Mouse (Mus musculus) limb, embryonic 15.5 days (tissue): Measurements from ENCODE around the gene Sbsn. TPM values are rescaled to one million over a fixed set of nuclear protein-coding genes. Genes with fewer than 3 reads are reported as not detected.

Source experiments
- ATAC-seq: fragments of 200-750 bp; cut with Nextera tagmentation; 2 replicates; pipeline ENCODE4 v1.8.0; 2017; ENCODE audit warnings: low read depth, moderate TSS enrichment; ENCODE audit not compliant: insufficient number of reproducible peaks, low FRiP score, low TSS enrichment
- H3K27ac ChIP-seq: fragments of 300-500 bp; sonication (generic); 2 replicates; pipeline ENCODE4 v1.5.1; 2015; ENCODE audit warnings: moderate library complexity, mild to moderate bottlenecking, inconsistent platforms
- H3K27me3 ChIP-seq: fragments of 300-500 bp; sonication (generic); 2 replicates; pipeline ENCODE4 v1.6.1; 2015; ENCODE audit warnings: inconsistent platforms
- H3K36me3 ChIP-seq: fragments of 300-500 bp; sonication (generic); 2 replicates; pipeline ENCODE4 v1.6.1; 2015; ENCODE audit warnings: inconsistent platforms
- H3K4me1 ChIP-seq: fragments of 300-500 bp; sonication (generic); 2 replicates; pipeline ENCODE4 v1.6.1; 2015; ENCODE audit warnings: inconsistent platforms
- H3K4me2 ChIP-seq: fragments of 300-500 bp; sonication (generic); 2 replicates; pipeline ENCODE4 v1.6.1; 2015; ENCODE audit warnings: mild to moderate bottlenecking, inconsistent platforms
- H3K4me3 ChIP-seq: fragments of 300-500 bp; sonication (generic); 2 replicates; pipeline ENCODE4 v1.5.1; 2015; ENCODE audit warnings: mild to moderate bottlenecking, inconsistent platforms
- H3K9ac ChIP-seq: fragments of 300-500 bp; sonication (generic); 2 replicates; pipeline ENCODE4 v1.6.1; 2015; ENCODE audit warnings: inconsistent platforms
- H3K9me3 ChIP-seq: fragments of 300-500 bp; sonication (generic); 2 replicates; pipeline ENCODE4 v1.6.1; 2016; ENCODE audit warnings: inconsistent platforms
- WGBS: fragments of 180-500 bp; shearing (Covaris S2); methylation state at CpG from one replicate; pipeline ENCODE4 v1.1.7; 2015; 5-methylcytosine and 5-hydroxymethylcytosine counted together
- polyA plus RNA-seq: library from polyadenylated mRNA; unstranded; fragments of >200 nt; fragmentation: Nextera tagmentation; extraction: Ambion mirVana; gene quantifications from 2 replicates; pipeline ENCODE4 v1.2.1, GENCODE M21; 2015

Sbsn gene
- polyA plus RNA-seq, 1 experiment from 2014 or later, result 293 TPM

- Histone ChIP-seq H3K4me2 (no peak within 1 kb of the TSS), H3K36me3 (no peaks in the 10 kb centered on the region), H3K27me3 (peaks cover 8% of the 10 kb centered on the region), H3K9me3 (no peaks in the 10 kb centered on the region), H3K4me1 (no peaks in the 10 kb centered on the region), H3K9ac (no peak within 1 kb of the TSS), H3K27ac (peak within 1 kb of the TSS; percentile 30; the same call in 1 of the 2 replicates), H3K4me3 (peak within 1 kb of the TSS; percentile 15; the same call in 1 of the 2 replicates)
- 39% methylated on average over 5 of the region's 5 CpGs for WGBS
- no peak for ATAC-seq
Measured at GRCm38 (mm10) chr7:30763456-30763855, 12.2 kb downstream of the Sbsn start, which contains the start of gene Dmkn. Gene Dmkn (plus strand): TSS chr7:30763756.

- no peak for ATAC-seq
- 38% methylated on average over 11 of the region's 11 CpGs for WGBS
Measured at GRCm38 (mm10) chr7:30765173-30765572, 13.9 kb downstream of the Sbsn start.

GRCm38 (mm10) chr7:30766408-30766807 lies 15.1 kb downstream of the Sbsn start:
- Histone ChIP-seq H3K27me3 (peaks cover 14% of the 10 kb centered on the region), H3K4me3 (no peak overlapping the region), H3K4me1 (0 out of 2 replicates have a peak, but pooled peaks cover 3% of the 10 kb centered on the region), H3K9ac (no peak overlapping the region), H3K9me3 (no peaks in the 10 kb centered on the region), H3K36me3 (no peaks in the 10 kb centered on the region), H3K4me2 (no peak overlapping the region), H3K27ac (no peak overlapping the region)
- no peak for ATAC-seq
- 84% methylated on average over 4 of the region's 4 CpGs for WGBS

More at GRCm38 (mm10) chr7:30765173-30765572, 13.9 kb downstream of the Sbsn start:
- H3K4me3 ChIP-seq, result peak overlapping the region; percentile 8; the same call in 1 of the 2 replicates
- H3K36me3 ChIP-seq, result no peaks in the 10 kb centered on the region
- H3K9ac ChIP-seq, result no peak overlapping the region
- no peak overlapping the region for H3K27ac ChIP-seq
- peaks cover 14% of the 10 kb centered on the region for H3K27me3 ChIP-seq
- H3K9me3 ChIP-seq, result no peaks in the 10 kb centered on the region
- 0 out of 2 replicates have a peak overlapping the region, but pooled peaks have one; percentile 15 for H3K4me2 ChIP-seq
- 0 out of 2 replicates have a peak, but pooled peaks cover 3% of the 10 kb centered on the region for H3K4me1 ChIP-seq

- no peak overlapping the region for H3K4me3 ChIP-seq
- ATAC-seq, result no peak
- 0 out of 2 replicates have a peak, but pooled peaks cover 3% of the 10 kb centered on the region for H3K4me1 ChIP-seq
- H3K9ac ChIP-seq, result no peak overlapping the region
- WGBS, result 35% methylated on average over 9 of the region's 9 CpGs
- H3K36me3 ChIP-seq, result no peaks in the 10 kb centered on the region
- no peak overlapping the region for H3K4me2 ChIP-seq
- no peak overlapping the region for H3K27ac ChIP-seq
- H3K9me3 ChIP-seq, result 0 out of 2 replicates have a peak, but pooled peaks cover 3% of the 10 kb centered on the region
- peaks cover 10% of the 10 kb centered on the region for H3K27me3 ChIP-seq
Measured at GRCm38 (mm10) chr7:30769236-30769635, 18.0 kb downstream of the Sbsn start.

GRCm38 (mm10) chr7:30776104-30776503 lies 24.8 kb downstream of the Sbsn start:
- H3K27ac ChIP-seq, result peak overlapping the region; percentile 44; the same call in 1 of the 2 replicates

GRCm38 (mm10) chr7:30777081-30777579 lies 25.9 kb downstream of the Sbsn start:
- no peaks in the 10 kb centered on the region for H3K36me3 ChIP-seq
- H3K4me3 ChIP-seq, result peak overlapping the region; percentile 12
- no peak overlapping the region for H3K9ac ChIP-seq
- H3K27ac ChIP-seq, result no peak overlapping the region
- no peak for ATAC-seq
- H3K27me3 ChIP-seq, result no peaks in the 10 kb centered on the region
- no peaks in the 10 kb centered on the region for H3K4me1 ChIP-seq
- no peaks in the 10 kb centered on the region for H3K9me3 ChIP-seq
- WGBS, result 57% methylated on average over 7 of the region's 7 CpGs
- no peak overlapping the region for H3K4me2 ChIP-seq

More at GRCm38 (mm10) chr7:30776104-30776503, 24.8 kb downstream of the Sbsn start:
- WGBS, result 77% methylated on average over 9 of the region's 9 CpGs
- Histone ChIP-seq H3K4me2 (no peak overlapping the region), H3K27me3 (no peaks in the 10 kb centered on the region), H3K4me1 (no peaks in the 10 kb centered on the region), H3K4me3 (peak overlapping the region; percentile 10; the same call in 1 of the 2 replicates), H3K9me3 (0 out of 2 replicates have a peak, but pooled peaks cover 3% of the 10 kb centered on the region), H3K9ac (no peak overlapping the region), H3K36me3 (no peaks in the 10 kb centered on the region)
- 0 out of 2 replicates have a peak, but pooled peaks have one; percentile 46 for ATAC-seq

GRCm38 (mm10) chr7:30777911-30778310 lies 26.6 kb downstream of the Sbsn start:
- 79% methylated on average over 1 of the region's 1 CpGs for WGBS

GRCm38 (mm10) chr7:30781792-30782191 lies 30.5 kb downstream of the Sbsn start:
- Histone ChIP-seq H3K27me3 (no peaks in the 10 kb centered on the region), H3K4me2 (no peak overlapping the region), H3K36me3 (no peaks in the 10 kb centered on the region), H3K4me3 (no peak overlapping the region), H3K9me3 (no peaks in the 10 kb centered on the region), H3K9ac (no peak overlapping the region), H3K27ac (no peak overlapping the region), H3K4me1 (no peaks in the 10 kb centered on the region)
- WGBS, result 71% methylated on average over 4 of the region's 4 CpGs
- ATAC-seq, result no peak

More at GRCm38 (mm10) chr7:30777911-30778310, 26.6 kb downstream of the Sbsn start:
- Histone ChIP-seq H3K4me1 (no peaks in the 10 kb centered on the region), H3K9ac (no peak overlapping the region), H3K4me2 (no peak overlapping the region), H3K36me3 (no peaks in the 10 kb centered on the region), H3K27ac (no peak overlapping the region), H3K4me3 (no peak overlapping the region), H3K27me3 (no peaks in the 10 kb centered on the region), H3K9me3 (no peaks in the 10 kb centered on the region)
- no peak for ATAC-seq

- Histone ChIP-seq H3K36me3 (no peaks in the 10 kb centered on the region), H3K4me1 (no peaks in the 10 kb centered on the region), H3K4me2 (no peak overlapping the region), H3K27ac (no peak overlapping the region), H3K4me3 (no peak overlapping the region), H3K27me3 (no peaks in the 10 kb centered on the region), H3K9me3 (no peaks in the 10 kb centered on the region), H3K9ac (no peak overlapping the region)
- WGBS, result 62% methylated on average over 3 of the region's 3 CpGs
- no peak for ATAC-seq
Measured at GRCm38 (mm10) chr7:30782658-30783057, 31.4 kb downstream of the Sbsn start.

GRCm38 (mm10) chr7:30785154-30785553 lies 33.9 kb downstream of the Sbsn start:
- H3K9ac ChIP-seq, result no peak overlapping the region
- H3K36me3 ChIP-seq, result no peaks in the 10 kb centered on the region
- H3K4me2 ChIP-seq, result no peak overlapping the region
- WGBS, result 69% methylated on average over 1 of the region's 1 CpGs
- no peak overlapping the region for H3K4me3 ChIP-seq
- no peak for ATAC-seq
- no peaks in the 10 kb centered on the region for H3K27me3 ChIP-seq
- no peaks in the 10 kb centered on the region for H3K9me3 ChIP-seq
- no peak overlapping the region for H3K27ac ChIP-seq
- no peaks in the 10 kb centered on the region for H3K4me1 ChIP-seq

- H3K9ac ChIP-seq, result no peak overlapping the region
- H3K4me3 ChIP-seq, result no peak overlapping the region
- no peaks in the 10 kb centered on the region for H3K4me1 ChIP-seq
- no peaks in the 10 kb centered on the region for H3K27me3 ChIP-seq
- no peaks in the 10 kb centered on the region for H3K36me3 ChIP-seq
- 62% methylated on average over 13 of the region's 13 CpGs for WGBS
- no peaks in the 10 kb centered on the region for H3K9me3 ChIP-seq
- H3K4me2 ChIP-seq, result no peak overlapping the region
- no peak overlapping the region for H3K27ac ChIP-seq
- ATAC-seq, result no peak
Measured at GRCm38 (mm10) chr7:30785721-30786546, 34.7 kb downstream of the Sbsn start.
